Mouse (Mus musculus) liver, embryonic 16.5 days (tissue): Measurements from ENCODE around the gene Tbcc. TPM values are rescaled to one million over a fixed set of nuclear protein-coding genes. Genes with fewer than 3 reads are reported as not detected.
A peak's percentile ranks its signal among the peaks of the same experiment; 100 is the strongest.

Experiments used
- ATAC-seq: fragments of 200-750 bp; cut with Nextera tagmentation; 2 replicates; pipeline ENCODE4 v1.8.0; 2017; ENCODE audit warnings: low read depth, mild to moderate bottlenecking, moderate number of reproducible peaks, moderate library complexity
- H3K27ac ChIP-seq: fragments of 300-500 bp; sonication (generic); 2 replicates; pipeline ENCODE4 v1.5.1; 2014; ENCODE audit warnings: mild to moderate bottlenecking, low read length
- H3K27me3 ChIP-seq: fragments of 300-500 bp; sonication (generic); 2 replicates; pipeline ENCODE4 v1.6.1; 2014; ENCODE audit warnings: low read depth, low read length, mixed read lengths; ENCODE audit not compliant: control insufficient read depth, insufficient read depth
- H3K36me3 ChIP-seq: fragments of 300-500 bp; sonication (generic); 2 replicates; pipeline ENCODE4 v1.6.1; 2014; ENCODE audit warnings: mild to moderate bottlenecking; ENCODE audit not compliant: control insufficient read depth, insufficient read depth
- H3K4me1 ChIP-seq: fragments of 300-500 bp; sonication (generic); 2 replicates; pipeline ENCODE4 v1.6.1; 2014; ENCODE audit warnings: low read depth, low read length, mixed read lengths; ENCODE audit not compliant: control insufficient read depth
- H3K4me2 ChIP-seq: fragments of 300-500 bp; sonication (generic); 2 replicates; pipeline ENCODE4 v1.6.1; 2014; ENCODE audit warnings: low read depth, low read length, mixed read lengths
- H3K4me3 ChIP-seq: fragments of 300-500 bp; sonication (generic); 2 replicates; pipeline ENCODE4 v1.5.1; 2014; ENCODE audit warnings: low read depth, mild to moderate bottlenecking, low read length
- H3K9ac ChIP-seq: fragments of 300-500 bp; sonication (generic); 2 replicates; pipeline ENCODE4 v1.6.1; 2014; ENCODE audit warnings: low read depth, low read length
- H3K9me3 ChIP-seq: fragments of 300-500 bp; sonication (generic); replicated peaks from 2 replicates; pipeline ENCODE4 v1.6.1; 2016; ENCODE audit warnings: low read length; ENCODE audit not compliant: control insufficient read depth
- WGBS: fragments of 180-500 bp; shearing (Covaris S2); extraction: QIAGEN DNeasy Blood & Tissue Kit; methylation state at CpG from one replicate; pipeline ENCODE4 v1.1.7; 2014; ENCODE audit not compliant: insufficient replicate concordance; 5-methylcytosine and 5-hydroxymethylcytosine counted together
- polyA plus RNA-seq: library from polyadenylated mRNA; unstranded; fragments of >200 nt; fragmentation: Nextera tagmentation; extraction: Ambion mirVana; gene quantifications from 2 replicates; pipeline ENCODE4 v1.2.1, GENCODE M21; 2015

Gene Tbcc
- polyA plus RNA-seq, 1 experiment from 2014 or later = 15.5 TPM

DNA sequence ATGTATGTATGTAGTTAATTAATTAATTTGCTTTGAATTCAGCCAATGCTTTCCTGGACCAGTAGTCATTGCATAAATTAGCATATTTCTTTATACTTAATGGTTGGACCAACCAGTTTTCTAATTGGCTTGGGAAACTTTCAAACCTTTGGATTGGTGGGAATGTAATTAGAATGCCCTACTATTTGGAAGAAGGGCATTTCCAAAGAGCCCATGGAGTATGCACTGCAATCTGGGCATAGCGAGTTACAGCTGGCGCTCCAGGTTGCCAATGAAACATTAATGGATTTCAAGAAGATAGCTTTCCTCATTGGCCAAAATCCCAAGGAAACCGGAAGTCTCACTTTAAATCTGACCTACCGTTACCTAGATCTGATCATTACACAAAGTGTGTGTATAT lies 30.4 kb upstream of the Tbcc start:
- no peak overlapping the region for H3K4me2 ChIP-seq
- peaks cover 16% of the 10 kb centered on the region for H3K4me1 ChIP-seq
- no peak overlapping the region for H3K4me3 ChIP-seq
- no peaks in the 10 kb centered on the region for H3K9me3 ChIP-seq
- H3K36me3 ChIP-seq = no peaks in the 10 kb centered on the region
- H3K9ac ChIP-seq = no peak overlapping the region
- no peak for ATAC-seq
- WGBS = 94% methylated on average over 4 of the region's 4 CpGs
- H3K27me3 ChIP-seq = no peaks in the 10 kb centered on the region
- no peak overlapping the region for H3K27ac ChIP-seq

- Histone ChIP-seq H3K27ac (no peak overlapping the region), H3K36me3 (no peaks in the 10 kb centered on the region), H3K4me1 (peaks cover 5% of the 10 kb centered on the region), H3K9ac (no peak overlapping the region), H3K4me3 (no peak overlapping the region), H3K27me3 (no peaks in the 10 kb centered on the region), H3K9me3 (no peaks in the 10 kb centered on the region), H3K4me2 (no peak overlapping the region)
- WGBS = 40% methylated on average over 7 of the region's 7 CpGs
- peak; percentile 60; the same call in 1 of the 2 replicates for ATAC-seq
These were observed 25.8 kb upstream of the Tbcc start for GRCm38 (mm10) chr17:46864566-46865195.

- Histone ChIP-seq H3K36me3 (no peaks in the 10 kb centered on the region), H3K9me3 (no peaks in the 10 kb centered on the region), H3K4me1 (peaks cover 5% of the 10 kb centered on the region), H3K9ac (no peak overlapping the region), H3K27ac (no peak overlapping the region), H3K4me3 (no peak overlapping the region), H3K27me3 (no peaks in the 10 kb centered on the region), H3K4me2 (no peak overlapping the region)
- ATAC-seq = no peak
- 71% methylated on average over 12 of the region's 12 CpGs for WGBS
These were observed 23.6 kb upstream of the Tbcc start for GRCm38 (mm10) chr17:46866836-46867235.

DNA sequence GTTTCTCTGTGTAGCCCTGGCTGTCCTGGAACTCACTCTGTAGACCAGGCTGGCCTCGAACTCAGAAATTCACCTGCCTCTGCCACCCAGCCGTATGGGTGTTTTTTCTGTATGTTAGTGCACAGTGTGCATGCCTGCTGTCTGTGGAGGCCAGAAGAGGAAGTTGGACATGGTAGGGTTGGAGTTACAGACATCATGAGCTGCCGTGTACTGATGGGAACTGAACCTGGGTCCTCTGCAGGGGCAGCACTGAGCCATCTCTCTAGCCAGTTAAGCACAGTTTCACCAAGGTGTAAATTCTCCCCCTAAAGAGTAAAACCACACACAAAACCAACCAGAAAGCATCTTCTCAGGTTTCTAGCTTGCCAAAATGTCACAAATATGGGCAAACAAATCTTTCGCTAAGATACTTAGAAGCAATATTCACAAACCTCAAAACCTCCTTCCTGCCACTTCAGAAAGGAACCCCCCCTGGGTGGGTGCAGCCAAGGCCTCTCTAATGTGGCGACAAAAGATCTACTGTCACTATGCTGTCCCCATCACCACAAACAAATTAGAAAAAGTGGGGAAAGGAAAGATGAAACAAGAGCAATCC lies 20.2 kb upstream of the Tbcc start:
- WGBS = 59% methylated on average over 5 of the region's 5 CpGs
- no peaks in the 10 kb centered on the region for H3K9me3 ChIP-seq
- ATAC-seq = no peak
- no peak overlapping the region for H3K9ac ChIP-seq
- no peak overlapping the region for H3K4me3 ChIP-seq
- no peaks in the 10 kb centered on the region for H3K27me3 ChIP-seq
- no peak overlapping the region for H3K4me2 ChIP-seq
- H3K27ac ChIP-seq = no peak overlapping the region
- peaks cover 3% of the 10 kb centered on the region; the same call in 1 of the 2 replicates for H3K4me1 ChIP-seq
- no peaks in the 10 kb centered on the region for H3K36me3 ChIP-seq

DNA sequence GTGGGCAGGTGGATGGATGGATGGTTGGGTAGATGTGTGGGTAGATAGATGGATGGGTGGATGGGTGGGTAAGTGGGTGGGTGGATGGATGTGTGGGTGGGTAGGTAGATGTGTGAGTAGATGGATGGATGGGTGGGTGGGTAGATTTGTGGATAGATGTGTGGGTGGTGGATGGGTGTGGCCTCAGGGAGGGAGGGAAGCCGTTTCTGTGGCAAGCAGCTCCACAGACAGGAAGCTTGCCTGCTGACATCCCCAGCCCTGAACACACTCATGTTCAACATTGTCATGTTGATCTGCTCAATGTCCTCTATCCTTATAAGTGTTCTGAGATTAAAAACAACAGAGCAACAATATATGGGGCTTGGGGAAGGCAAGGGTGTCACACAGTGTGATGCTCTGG lies 19.6 kb upstream of the Tbcc start:
- Histone ChIP-seq H3K4me2 (no peak overlapping the region), H3K9ac (no peak overlapping the region), H3K27ac (no peak overlapping the region), H3K4me3 (no peak overlapping the region), H3K9me3 (no peaks in the 10 kb centered on the region), H3K4me1 (peaks cover 3% of the 10 kb centered on the region; the same call in 1 of the 2 replicates), H3K27me3 (no peaks in the 10 kb centered on the region), H3K36me3 (no peaks in the 10 kb centered on the region)
- ATAC-seq = no peak
- WGBS = 6% methylated on average over 1 of the region's 1 CpGs

- peak; percentile 68 for ATAC-seq
- Histone ChIP-seq H3K4me1 (peaks cover 3% of the 10 kb centered on the region; the same call in 1 of the 2 replicates), H3K4me3 (no peak overlapping the region), H3K9me3 (no peaks in the 10 kb centered on the region), H3K27me3 (no peaks in the 10 kb centered on the region), H3K36me3 (no peaks in the 10 kb centered on the region), H3K9ac (no peak overlapping the region), H3K4me2 (peak overlapping the region; percentile 29; the same call in 1 of the 2 replicates), H3K27ac (peak overlapping the region; percentile 63)
- WGBS = 62% methylated on average over 7 of the region's 7 CpGs
These were observed 17.7 kb upstream of the Tbcc start for GRCm38 (mm10) chr17:46872806-46873205.

GRCm38 (mm10) chr17:46874133-46874532 lies 16.4 kb upstream of the Tbcc start:
- H3K9ac ChIP-seq = no peak overlapping the region
- WGBS = 35% methylated on average over 10 of the region's 10 CpGs
- H3K27ac ChIP-seq = no peak overlapping the region
- ATAC-seq = no peak
- no peaks in the 10 kb centered on the region for H3K9me3 ChIP-seq
- no peak overlapping the region for H3K4me3 ChIP-seq
- H3K36me3 ChIP-seq = no peaks in the 10 kb centered on the region
- peaks cover 3% of the 10 kb centered on the region; the same call in 1 of the 2 replicates for H3K4me1 ChIP-seq
- no peaks in the 10 kb centered on the region for H3K27me3 ChIP-seq
- no peak overlapping the region for H3K4me2 ChIP-seq

- no peak for ATAC-seq
- WGBS = 66% methylated on average over 3 of the region's 3 CpGs
- Histone ChIP-seq H3K9me3 (no peaks in the 10 kb centered on the region), H3K27me3 (no peaks in the 10 kb centered on the region), H3K4me3 (no peak overlapping the region), H3K36me3 (no peaks in the 10 kb centered on the region), H3K4me1 (peaks cover 3% of the 10 kb centered on the region), H3K27ac (no peak overlapping the region), H3K9ac (no peak overlapping the region), H3K4me2 (no peak overlapping the region)
These were observed 14.9 kb upstream of the Tbcc start for GRCm38 (mm10) chr17:46875626-46876025.

- no peaks in the 10 kb centered on the region for H3K27me3 ChIP-seq
- H3K27ac ChIP-seq = peak overlapping the region; percentile 42; the same call in 1 of the 2 replicates
- H3K4me1 ChIP-seq = peaks cover 3% of the 10 kb centered on the region
- 66% methylated on average over 8 of the region's 8 CpGs for WGBS
- no peak overlapping the region for H3K9ac ChIP-seq
- peak; percentile 78 for ATAC-seq
- no peak overlapping the region for H3K4me3 ChIP-seq
- H3K36me3 ChIP-seq = no peaks in the 10 kb centered on the region
- H3K4me2 ChIP-seq = no peak overlapping the region
- H3K9me3 ChIP-seq = no peaks in the 10 kb centered on the region
These were observed 14.0 kb upstream of the Tbcc start for GRCm38 (mm10) chr17:46876371-46876950.
